In the genomic region with DNA sequence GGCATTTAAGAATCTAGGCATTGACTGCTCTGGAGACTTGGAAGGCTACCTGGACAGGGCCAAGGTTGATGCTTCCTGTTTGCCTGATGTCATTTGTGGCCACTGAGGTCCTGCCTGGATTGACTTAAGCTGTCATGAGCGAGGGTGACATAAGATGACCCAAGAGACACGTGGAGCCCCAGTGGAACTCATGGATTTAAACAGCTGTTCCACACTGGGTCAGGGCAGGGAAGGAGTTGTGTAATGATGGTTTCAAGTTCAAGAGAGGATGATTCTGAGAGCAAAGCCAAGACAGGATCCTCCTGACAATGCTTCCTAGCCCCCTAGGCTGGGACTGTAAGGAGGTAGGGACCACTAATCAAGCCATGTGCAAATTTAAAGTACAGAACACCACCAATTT, we compare ENCODE assay signal across 16 mouse cellular contexts. TPM values are rescaled to one million over a fixed set of nuclear protein-coding genes. Genes with fewer than 3 reads are reported as not detected.
DNase-seq lines count a peak whose midpoint lies in the region; ATAC-seq lines count a peak whose summit lies in the region.
"Had no signal": no experiment of that assay in that cellular context is flagged by ENCODE, and none has a peak within 500 bp of the region (broad histone marks: within the 10 kb centered on the region; RNA-seq: fewer than 3 reads in every experiment).

No protein-coding gene starts in this region.

- 0 out of 2 replicates have a peak, but pooled peaks cover 4% of the 10 kb centered on the region for H3K27me3 ChIP-seq in kidney, embryonic 15.5 days
- 0 out of 2 replicates have a peak, but pooled peaks cover 5% of the 10 kb centered on the region for H3K27me3 ChIP-seq in midbrain, embryonic 15.5 days (replicated peaks)

- no peaks in the 10 kb centered on the region for H3K36me3 ChIP-seq in kidney, embryonic 15.5 days
- no peaks in the 10 kb centered on the region for H3K36me3 ChIP-seq in midbrain, embryonic 15.5 days (replicated peaks)
- H3K36me3 ChIP-seq: embryonic facial prominence, embryonic 13.5 days; forebrain, embryonic 12.5 days; lung, embryonic 15.5 days had no signal

- intact Hi-C loops in gastrocnemius, postnatal 36 days (cut with DNase I): loop anchor here (2.0 to 5.0 kb wide), 2 partner anchors 96 to 251 kb away; a partner anchor contains a TSS

- no peak overlapping the region for H3K4me3 ChIP-seq in kidney, embryonic 15.5 days (replicated peaks)
- H3K4me3 ChIP-seq in midbrain, embryonic 15.5 days: no peak overlapping the region
- H3K4me3 ChIP-seq: embryonic facial prominence, embryonic 13.5 days; forebrain, embryonic 12.5 days; lung, embryonic 15.5 days had no signal

- no peak for ATAC-seq in kidney, embryonic 15.5 days (replicated peaks; ENCODE audit: low FRiP score)
- no peak for ATAC-seq in midbrain, embryonic 15.5 days (replicated peaks)
- ATAC-seq: hindbrain, embryonic 16.5 days had no signal

- WGBS in kidney, embryonic 15.5 days: 69% methylated on average over 2 of the region's 2 CpGs
- WGBS in midbrain, embryonic 15.5 days: 55% methylated on average over 2 of the region's 2 CpGs

- H3K4me2 ChIP-seq in kidney, embryonic 15.5 days: no peak overlapping the region
- no peak overlapping the region for H3K4me2 ChIP-seq in midbrain, embryonic 15.5 days
- H3K4me2 ChIP-seq: embryonic facial prominence, embryonic 13.5 days; forebrain, embryonic 12.5 days; lung, embryonic 15.5 days had no signal

- H3K27ac ChIP-seq in kidney, embryonic 15.5 days: no peak overlapping the region
- no peak overlapping the region for H3K27ac ChIP-seq in midbrain, embryonic 15.5 days
- H3K27ac ChIP-seq: embryonic facial prominence, embryonic 13.5 days; forebrain, embryonic 12.5 days; lung, embryonic 15.5 days had no signal

- H3K9me3 ChIP-seq in kidney, embryonic 15.5 days (replicated peaks): no peaks in the 10 kb centered on the region
- H3K9me3 ChIP-seq in midbrain, embryonic 15.5 days: no peaks in the 10 kb centered on the region
- H3K9me3 ChIP-seq: embryonic facial prominence, embryonic 13.5 days; forebrain, embryonic 12.5 days; lung, embryonic 15.5 days had no signal

- H3K4me1 ChIP-seq in kidney, embryonic 15.5 days: peaks cover 30% of the 10 kb centered on the region
- H3K4me1 ChIP-seq in midbrain, embryonic 15.5 days: peaks cover 17% of the 10 kb centered on the region

- H3K9ac ChIP-seq in kidney, embryonic 15.5 days: 0 out of 2 replicates have a peak overlapping the region, but pooled peaks have one; percentile 23
- no peak overlapping the region for H3K9ac ChIP-seq in midbrain, embryonic 15.5 days
- H3K9ac ChIP-seq: embryonic facial prominence, embryonic 13.5 days; forebrain, embryonic 12.5 days; lung, embryonic 15.5 days had no signal

- DNase-seq in gastrocnemius, adult 18-20 months (ENCODE audit: low spot score): peak; percentile 37
- DNase-seq in gastrocnemius, postnatal 36 days: no peak
- no peak for DNase-seq in kidney, adult 11 months
- DNase-seq in c-Kit-negative CD71-positive TER-119-positive erythroid progenitor cells, embryonic 14.5 days (ENCODE audit: low read depth, low spot score): peak; percentile 45
- DNase-seq in skeletal muscle tissue, adult 2 months (ENCODE audit: low read depth, low spot score): peak; percentile 81
- DNase-seq in spleen, adult 12 weeks (ENCODE audit: low spot score): no peak
- DNase-seq: cerebellum, adult 2 months; retina, postnatal 1 day; thymus, postnatal 25 days had no signal

RNA-seq across cellular contexts. Expression of a gene that starts 2.8 kb away (rescaled TPM):
- 1 to 10 TPM; 5.7 to 6.0 TPM for total RNA-seq in gastrocnemius, adult 18-20 months (2021)
- 1 to 10 TPM; 5.0 to 6.0 TPM for total RNA-seq in gastrocnemius, postnatal 36 days (2021)
- 9.4 and 15.2 TPM in 2 replicates for polyA plus RNA-seq in kidney, embryonic 15.5 days (2015; fragmentation: Nextera tagmentation; extraction: Ambion mirVana)
- 32.3 and 33.0 TPM in 2 replicates for polyA plus RNA-seq in midbrain, embryonic 15.5 days (2015; fragmentation: Nextera tagmentation; extraction: Ambion mirVana)

RNA-seq across cellular contexts. Expression of a gene that starts 40.9 kb away (rescaled TPM):
- under 1 TPM in 1 of 2 experiments, not detected in 1; 0.52 TPM for total RNA-seq in gastrocnemius, adult 18-20 months (2021)
- total RNA-seq in gastrocnemius, postnatal 36 days (2021): under 1 TPM in 1 of 2 experiments, not detected in 1; 0.33 TPM
- 0.89 and 1.8 TPM in 2 replicates for polyA plus RNA-seq in kidney, embryonic 15.5 days (2015; fragmentation: Nextera tagmentation; extraction: Ambion mirVana)
- 2.7 and 3.2 TPM in 2 replicates for polyA plus RNA-seq in midbrain, embryonic 15.5 days (2015; fragmentation: Nextera tagmentation; extraction: Ambion mirVana)
- total RNA-seq: megakaryocyte-erythroid progenitor cell, adult 5-6 weeks had no signal

RNA-seq across cellular contexts. Expression of a gene that starts 51.8 kb away (rescaled TPM):
- total RNA-seq in gastrocnemius, adult 18-20 months (2021): 1 to 10 TPM; 1.8 to 2.0 TPM
- 1 to 10 TPM; 2.8 to 3.2 TPM for total RNA-seq in gastrocnemius, postnatal 36 days (2021)
- 17.7 and 19.8 TPM in 2 replicates for polyA plus RNA-seq in kidney, embryonic 15.5 days (2015; fragmentation: Nextera tagmentation; extraction: Ambion mirVana)
- polyA plus RNA-seq in midbrain, embryonic 15.5 days (2015; fragmentation: Nextera tagmentation; extraction: Ambion mirVana): 65.4 and 67.7 TPM in 2 replicates
- total RNA-seq: megakaryocyte-erythroid progenitor cell, adult 5-6 weeks had no signal

RNA-seq across cellular contexts. Expression of a gene that starts 55.6 kb away (rescaled TPM):
- total RNA-seq in gastrocnemius, adult 18-20 months (2021): 10 to 100 TPM; 82.2 to 83.6 TPM
- 10 to 100 TPM; 65.4 to 74.0 TPM for total RNA-seq in gastrocnemius, postnatal 36 days (2021)
- 212 and 221 TPM in 2 replicates for polyA plus RNA-seq in kidney, embryonic 15.5 days (2015; fragmentation: Nextera tagmentation; extraction: Ambion mirVana)
- 617 and 618 TPM in 2 replicates for polyA plus RNA-seq in midbrain, embryonic 15.5 days (2015; fragmentation: Nextera tagmentation; extraction: Ambion mirVana)

Comparison
In these comparisons a context has a peak if more than half of its experiments do, and no peak if none do; other contexts are left out.
1. DNase-seq: peak in gastrocnemius, adult 18-20 months (single experiment), c-Kit-negative CD71-positive TER-119-positive erythroid progenitor cells, embryonic 14.5 days (single experiment) and skeletal muscle tissue, adult 2 months (single experiment); none in gastrocnemius, postnatal 36 days (0 of 2), kidney, adult 11 months (single experiment) and spleen, adult 12 weeks (single experiment).